In genomic region chr4:56989431-56990214, GRCm38 (mm10) we compare ENCODE assay signal across 8 mouse cellular contexts. TPM values are rescaled to one million over a fixed set of nuclear protein-coding genes. Genes with fewer than 3 reads are reported as not detected.
DNase-seq lines count a peak whose midpoint lies in the region; ATAC-seq and TF ChIP-seq lines count a peak whose summit lies in the region.

No protein-coding gene starts in this region.

- no peak for TF ChIP-seq POLR2A in heart, adult 2 months (IDR thresholded peaks at IDR 0.05; ENCODE audit: insufficient read depth, low read depth, low read length)

- no peaks in the 10 kb centered on the region for H3K4me1 ChIP-seq in heart, adult 2 months (ENCODE audit: control insufficient read depth, insufficient read depth, low read length)
- H3K4me1 ChIP-seq in forebrain, embryonic 14.5 days (ENCODE audit: control insufficient read depth, insufficient read depth, low read length): peaks cover 3% of the 10 kb centered on the region; the same call in 1 of the 2 replicates
- peaks cover 25% of the 10 kb centered on the region for H3K4me1 ChIP-seq in neural tube, embryonic 15.5 days

- H3K27me3 ChIP-seq in heart, adult 2 months (ENCODE audit: control insufficient read depth, insufficient read depth, low read length): peaks cover 10% of the 10 kb centered on the region
- H3K27me3 ChIP-seq in forebrain, embryonic 14.5 days (replicated peaks; ENCODE audit: control insufficient read depth, insufficient read depth, low read length): 0 out of 2 replicates have a peak, but pooled peaks cover 3% of the 10 kb centered on the region
- 0 out of 2 replicates have a peak, but pooled peaks cover 7% of the 10 kb centered on the region for H3K27me3 ChIP-seq in neural tube, embryonic 15.5 days (replicated peaks)

- no peaks in the 10 kb centered on the region for H3K36me3 ChIP-seq in heart, adult 2 months (ENCODE audit: control insufficient read depth, insufficient read depth, low read length)
- no peaks in the 10 kb centered on the region for H3K36me3 ChIP-seq in forebrain, embryonic 14.5 days (ENCODE audit: control insufficient read depth, insufficient read depth, low read length)
- H3K36me3 ChIP-seq in neural tube, embryonic 15.5 days: 0 out of 2 replicates have a peak, but pooled peaks cover 4% of the 10 kb centered on the region

- H3K27ac ChIP-seq in heart, adult 2 months: no peak overlapping the region
- peak overlapping the region; percentile 83 for H3K27ac ChIP-seq in forebrain, embryonic 14.5 days (ENCODE audit: low read depth, low read length)
- H3K27ac ChIP-seq in neural tube, embryonic 15.5 days (replicated peaks): peak overlapping the region; percentile 89

- H3K4me2 ChIP-seq in forebrain, embryonic 14.5 days (ENCODE audit: low read length): peak overlapping the region; percentile 87
- H3K4me2 ChIP-seq in neural tube, embryonic 15.5 days: peak overlapping the region; percentile 81

- TF ChIP-seq CTCF in heart, adult 2 months (IDR thresholded peaks at IDR 0.05): no peak

- ATAC-seq in forebrain, embryonic 14.5 days: peak; percentile 81
- ATAC-seq in neural tube, embryonic 15.5 days (ENCODE audit: low FRiP score): peak; percentile 83

- peak overlapping the region; percentile 41 for H3K9ac ChIP-seq in heart, adult 2 months (ENCODE audit: low read depth, low read length)
- peak overlapping the region; percentile 84 for H3K9ac ChIP-seq in forebrain, embryonic 14.5 days (ENCODE audit: low read length)
- H3K9ac ChIP-seq in neural tube, embryonic 15.5 days (replicated peaks): peak overlapping the region; percentile 75

- DNase-seq in heart, adult 2 months: no peak
- no peak for DNase-seq in heart, adult 11 months
- DNase-seq in brain, embryonic 18.5 days (ENCODE audit: low read depth, low spot score): peak; percentile 36
- peak; percentile 76 for DNase-seq in forebrain, embryonic 14.5 days (ENCODE audit: low spot score)
- peak; percentile 53 to 81 for DNase-seq in left cerebral cortex, postnatal 25 days (ENCODE audit: low spot score in 2 of 2)
- DNase-seq in spleen, postnatal 4 days (ENCODE audit: low spot score in 2 of 2): no peak
- DNase-seq in adrenal gland, adult (ENCODE audit: inconsistent age in 2 of 2, low spot score in 1 of 2): no peak

- no peak for TF ChIP-seq EP300 in heart, adult 2 months (IDR thresholded peaks at IDR 0.05; ENCODE audit: insufficient read depth, low read depth, low read length)

- no peak overlapping the region for H3K4me3 ChIP-seq in heart, adult 2 months
- peak overlapping the region; percentile 70 for H3K4me3 ChIP-seq in forebrain, embryonic 14.5 days (ENCODE audit: low read depth, low read length)
- H3K4me3 ChIP-seq in neural tube, embryonic 15.5 days (replicated peaks): peak overlapping the region; percentile 69

- 14% methylated on average over 45 of the region's 45 CpGs for WGBS in heart, adult 2 months
- 1% methylated on average over 45 of the region's 45 CpGs for WGBS in forebrain, embryonic 14.5 days
- WGBS in neural tube, embryonic 15.5 days: 2% methylated on average over 45 of the region's 45 CpGs

- no peaks in the 10 kb centered on the region for H3K79me2 ChIP-seq in heart, adult 2 months (replicated peaks; ENCODE audit: control insufficient read depth, insufficient read depth, low read length)

- no peaks in the 10 kb centered on the region for H3K9me3 ChIP-seq in forebrain, embryonic 14.5 days (replicated peaks; ENCODE audit: control insufficient read depth, low read length)
- no peaks in the 10 kb centered on the region for H3K9me3 ChIP-seq in neural tube, embryonic 15.5 days (replicated peaks)

- intact Hi-C loops in heart, adult 2 months (cut with DNase I): no loop called here
- intact Hi-C loops in left cerebral cortex, postnatal 25 days (cut with DNase I): loop anchor here (1.0 to 5.0 kb wide), 2 partner anchors 24 to 42 kb away; partner anchors contain the start of gene Tmem245

RNA-seq across cellular contexts. Expression of gene Frrs1l, which starts 0.6 kb away (rescaled TPM):
- under 1 TPM; 0.03 to 0.05 TPM for total RNA-seq in heart, adult 2 months (2021)
- 0.06 and 0.09 TPM in 2 replicates for polyA plus RNA-seq in heart, adult 2 months (2012; rRNA removed)
- 13.8 and 18.9 TPM in 2 replicates for polyA plus RNA-seq in forebrain, embryonic 14.5 days (2014; fragmentation: Nextera tagmentation; extraction: Ambion mirVana)
- 100 to 1,000 TPM; 191 to 198 TPM for total RNA-seq in left cerebral cortex, postnatal 25 days (2021)
- polyA plus RNA-seq in neural tube, embryonic 15.5 days (2015; fragmentation: Nextera tagmentation; extraction: Ambion mirVana): 21.8 and 26.1 TPM in 2 replicates

RNA-seq across cellular contexts. Expression of gene Tmem245, which starts 42.4 kb away (rescaled TPM):
- 10 to 100 TPM; 66.3 to 77.3 TPM for total RNA-seq in heart, adult 2 months (2021)
- polyA plus RNA-seq in heart, adult 2 months (2012; rRNA removed): 24.0 and 42.0 TPM in 2 replicates
- polyA plus RNA-seq in forebrain, embryonic 14.5 days (2014; fragmentation: Nextera tagmentation; extraction: Ambion mirVana): 4.8 and 6.0 TPM in 2 replicates
- total RNA-seq in left cerebral cortex, postnatal 25 days (2021): 10 to 100 TPM; 32.7 to 37.5 TPM
- 9.9 and 10.8 TPM in 2 replicates for polyA plus RNA-seq in neural tube, embryonic 15.5 days (2015; fragmentation: Nextera tagmentation; extraction: Ambion mirVana)

Comparison
In these comparisons a context has a peak if more than half of its experiments do, and no peak if none do; other contexts are left out.
1. DNase-seq: peak in brain, embryonic 18.5 days (single experiment), forebrain, embryonic 14.5 days (single experiment) and left cerebral cortex, postnatal 25 days (2 of 2); none in heart, adult 2 months (0 of 2), heart, adult 11 months (single experiment), spleen, postnatal 4 days (0 of 2) and adrenal gland, adult (0 of 2).
2. RNA of gene Frrs1l, which starts 0.6 kb away (polyA plus RNA-seq): 21.8 to 26.1 TPM in neural tube, embryonic 15.5 days and 13.8 to 18.9 TPM in forebrain, embryonic 14.5 days; 0.06 to 0.09 TPM in heart, adult 2 months; every median in the first group is over 10 times any median in the second.
3. Peak in every context shown above with its lines, with median percentiles within 50 percentile points of each other: H3K9ac ChIP-seq.